Mouse (Mus musculus) heart, postnatal 36 days (tissue): Measurements from ENCODE around the gene Tff3. TPM values are rescaled to one million over a fixed set of nuclear protein-coding genes. Genes with fewer than 3 reads are reported as not detected.

Experiments used
- DNase-seq, 2 experiments: peaks; one replicate each; pipeline ENCODE4 v3.0.0; 2021 to 2022
- intact Hi-C: fragments of 180-260 bp; cut with DNase I; formaldehyde crosslinking; loops from one replicate; pipeline ENCODE4 v1.15.1; 2025
- total RNA-seq, 2 experiments: library from RNA; stranded (reverse); gene quantifications; 2 replicates each; pipeline ENCODE4 v1.2.3; 2021

Tff3 gene
- total RNA-seq, result not detected

GRCm38 (mm10) chr17:31129452-31129851, at the start of gene Tff3:
Gene Tff3, minus strand, starts transcription at chr17:31129646.
- DNase-seq, result no peak
- intact Hi-C loops, result loop anchor here (10.0 kb wide), 1 partner anchor 365 kb away; no protein-coding TSS in a partner anchor

- intact Hi-C loops, result no loop called here
- DNase-seq, result no peak
Observed at GRCm38 (mm10) chr17:31176321-31176720, 46.9 kb upstream of the Tff3 start.

- DNase-seq, result no peak
- intact Hi-C loops, result no loop called here
Observed at GRCm38 (mm10) chr17:31169796-31170195, 40.4 kb upstream of the Tff3 start.

- intact Hi-C loops, result no loop called here
- DNase-seq, result no peak
Observed at GRCm38 (mm10) chr17:31165127-31165526, 35.7 kb upstream of the Tff3 start, which contains the start of gene Tff1. Gene Tff1, minus strand, starts transcription at chr17:31165277.

GRCm38 (mm10) chr17:31163821-31164220, 34.4 kb upstream of the Tff3 start:
- intact Hi-C loops, result no loop called here
- DNase-seq, result no peak

- DNase-seq, result no peak
- intact Hi-C loops, result no loop called here
Observed at GRCm38 (mm10) chr17:31162607-31163006, 33.2 kb upstream of the Tff3 start.

GRCm38 (mm10) chr17:31160291-31160690, 30.8 kb upstream of the Tff3 start:
- intact Hi-C loops, result no loop called here
- no peak for DNase-seq

- DNase-seq, result no peak
- intact Hi-C loops, result no loop called here
Observed at GRCm38 (mm10) chr17:31157921-31158320, 28.5 kb upstream of the Tff3 start.

GRCm38 (mm10) chr17:31153785-31154184, 24.3 kb upstream of the Tff3 start:
- intact Hi-C loops, result no loop called here
- no peak for DNase-seq

GRCm38 (mm10) chr17:31152966-31153499, 23.6 kb upstream of the Tff3 start:
- DNase-seq, result no peak
- intact Hi-C loops, result no loop called here

- no peak for DNase-seq
- intact Hi-C loops, result no loop called here
Observed at GRCm38 (mm10) chr17:31152512-31152911, 23.1 kb upstream of the Tff3 start.

- intact Hi-C loops, result no loop called here
- no peak for DNase-seq
Observed at GRCm38 (mm10) chr17:31145998-31146397, 16.6 kb upstream of the Tff3 start.

GRCm38 (mm10) chr17:31144040-31145037, 14.9 kb upstream of the Tff3 start, which contains the start of gene Tff2:
Gene Tff2, minus strand, starts transcription at chr17:31144282.
- intact Hi-C loops, result no loop called here
- no peak for DNase-seq

GRCm38 (mm10) chr17:31142116-31142515, 12.7 kb upstream of the Tff3 start:
- DNase-seq, result no peak

GRCm38 (mm10) chr17:31138398-31138797, 9.0 kb upstream of the Tff3 start:
- peak; percentile 51 to 56 for DNase-seq
- intact Hi-C loops, result loop anchor here (1.0 to 5.0 kb wide), 3 partner anchors 49 to 133 kb away; no protein-coding TSS in a partner anchor

More at GRCm38 (mm10) chr17:31142116-31142515, 12.7 kb upstream of the Tff3 start:
- intact Hi-C loops, result no loop called here

- no peak for DNase-seq
- intact Hi-C loops, result loop anchor here (5.0 kb wide), 1 partner anchor 105 kb away; no protein-coding TSS in a partner anchor
Observed at GRCm38 (mm10) chr17:31136821-31137220, 7.4 kb upstream of the Tff3 start.

GRCm38 (mm10) chr17:31136291-31136690, 6.8 kb upstream of the Tff3 start:
- intact Hi-C loops, result loop anchor here (5.0 kb wide), 1 partner anchor 106 kb away; no protein-coding TSS in a partner anchor
- DNase-seq, result no peak

GRCm38 (mm10) chr17:31134913-31135312, 5.5 kb upstream of the Tff3 start:
- intact Hi-C loops, result loop anchor here (5.0 kb wide), 1 partner anchor 107 kb away; no protein-coding TSS in a partner anchor
- no peak for DNase-seq

GRCm38 (mm10) chr17:31133776-31134175, 4.3 kb upstream of the Tff3 start:
- intact Hi-C loops, result no loop called here
- DNase-seq, result no peak

- intact Hi-C loops, result no loop called here
- no peak for DNase-seq
Observed at GRCm38 (mm10) chr17:31131269-31131821, 1.9 kb upstream of the Tff3 start.
